Mouse (Mus musculus) testis, adult 2 months (tissue): ENCODE data around the gene Stk38l.

ENCODE experiments used
- CTCF ChIP-seq: fragments of 200-500 bp; IDR thresholded peaks from 2 replicates; pipeline ENCODE4 v1.5.1; 2012; ENCODE audit warnings: low read depth, mild to moderate bottlenecking, inconsistent platforms, low read length, moderate library complexity; ENCODE audit not compliant: control insufficient read depth, insufficient read depth, insufficient replicate concordance
- POLR2A ChIP-seq: fragments of 200-500 bp; IDR thresholded peaks from 2 replicates; pipeline ENCODE4 v1.6.1; 2012; ENCODE audit warnings: low read depth, mild to moderate bottlenecking, inconsistent platforms, low read length, moderate library complexity; ENCODE audit not compliant: control insufficient read depth

DNA sequence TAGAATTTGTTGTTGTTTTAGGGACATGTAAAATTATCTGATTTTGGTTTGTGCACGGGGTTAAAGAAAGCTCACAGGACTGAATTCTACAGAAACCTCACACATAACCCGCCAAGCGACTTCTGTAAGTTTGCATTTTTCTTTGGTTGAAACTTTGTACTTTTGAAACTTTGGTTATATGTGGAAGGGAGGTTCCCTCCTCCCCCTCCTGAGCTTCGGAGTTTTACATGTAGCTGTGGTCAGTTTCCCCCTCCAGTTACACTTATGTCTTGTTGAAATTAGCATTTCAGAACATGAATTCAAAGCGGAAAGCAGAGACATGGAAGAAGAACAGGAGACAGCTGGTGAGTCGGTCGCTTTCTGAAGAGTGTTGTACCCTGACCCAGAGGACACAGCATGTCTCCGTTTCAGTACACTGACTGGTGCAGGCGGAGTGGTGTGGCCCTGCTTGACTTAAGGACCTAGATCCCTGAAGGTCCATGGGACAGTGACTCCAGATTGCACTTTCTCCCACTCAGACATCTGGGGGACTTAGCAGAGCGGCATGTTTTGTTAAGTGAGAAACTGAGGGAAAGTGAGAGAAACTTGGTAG lies 44.1 kb downstream of the Stk38l start:
- TF ChIP-seq CTCF (no peak), POLR2A (no peak)
